Mouse (Mus musculus) cerebellum, adult 8-10 months (tissue): Measurements from ENCODE around the gene Cdk5r2.

Experiments used
- DNase-seq: peaks from one replicate; pipeline ENCODE4 v3.0.0; 2022

Cdk5r2 gene

DNA sequence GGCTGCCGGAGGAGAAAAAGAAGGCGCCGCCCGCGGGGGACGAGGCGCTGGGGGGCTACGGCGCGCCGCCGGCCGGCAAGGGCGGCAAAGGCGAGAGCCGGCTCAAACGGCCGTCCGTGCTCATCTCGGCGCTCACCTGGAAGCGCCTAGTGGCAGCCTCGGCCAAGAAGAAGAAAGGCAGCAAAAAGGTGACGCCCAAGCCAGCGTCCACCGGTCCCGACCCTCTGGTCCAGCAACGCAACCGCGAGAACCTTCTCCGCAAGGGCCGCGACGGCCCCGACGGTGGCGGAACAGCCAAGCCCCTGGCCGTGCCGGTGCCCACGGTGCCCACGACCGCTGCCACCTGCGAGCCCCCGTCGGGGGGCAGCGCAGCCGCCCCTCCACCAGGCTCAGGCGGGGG lies 422 bp downstream of the Cdk5r2 start:
- DNase-seq = no peak

DNA sequence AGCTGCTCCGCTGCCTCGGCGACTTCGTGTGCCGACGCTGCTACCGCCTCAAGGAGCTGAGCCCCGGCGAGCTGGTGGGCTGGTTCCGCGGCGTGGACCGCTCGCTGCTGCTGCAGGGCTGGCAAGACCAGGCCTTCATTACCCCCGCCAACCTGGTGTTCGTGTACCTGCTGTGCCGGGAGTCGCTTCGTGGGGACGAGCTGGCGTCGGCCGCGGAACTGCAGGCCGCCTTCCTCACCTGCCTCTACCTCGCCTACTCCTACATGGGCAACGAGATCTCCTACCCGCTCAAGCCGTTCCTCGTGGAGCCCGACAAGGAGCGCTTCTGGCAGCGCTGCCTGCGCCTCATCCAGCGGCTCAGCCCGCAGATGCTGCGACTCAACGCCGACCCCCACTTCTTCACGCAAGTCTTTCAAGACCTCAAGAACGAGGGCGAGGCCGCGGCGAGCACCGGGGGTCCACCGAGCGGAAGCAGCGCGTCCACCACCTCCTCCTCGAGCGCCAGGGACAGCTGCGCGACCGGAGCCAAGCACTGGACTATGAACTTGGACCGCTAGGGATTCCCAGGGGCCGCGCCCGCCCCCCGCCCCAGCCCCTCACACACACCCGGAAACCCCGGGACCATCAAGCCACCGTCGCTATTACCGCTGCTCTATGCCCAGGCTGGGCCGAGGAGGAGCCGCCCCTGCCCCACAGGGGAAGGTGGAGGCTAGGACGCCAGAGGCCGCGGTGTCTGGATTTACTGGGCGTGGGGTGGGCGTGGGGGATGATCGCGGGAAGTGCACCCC lies 1.1 kb downstream of the Cdk5r2 start:
- peak; percentile 53 for DNase-seq

- peak; percentile 34 for DNase-seq
Measured at GRCm38 (mm10) chr1:74856439-74856720, 1.6 kb downstream of the Cdk5r2 start.

DNA sequence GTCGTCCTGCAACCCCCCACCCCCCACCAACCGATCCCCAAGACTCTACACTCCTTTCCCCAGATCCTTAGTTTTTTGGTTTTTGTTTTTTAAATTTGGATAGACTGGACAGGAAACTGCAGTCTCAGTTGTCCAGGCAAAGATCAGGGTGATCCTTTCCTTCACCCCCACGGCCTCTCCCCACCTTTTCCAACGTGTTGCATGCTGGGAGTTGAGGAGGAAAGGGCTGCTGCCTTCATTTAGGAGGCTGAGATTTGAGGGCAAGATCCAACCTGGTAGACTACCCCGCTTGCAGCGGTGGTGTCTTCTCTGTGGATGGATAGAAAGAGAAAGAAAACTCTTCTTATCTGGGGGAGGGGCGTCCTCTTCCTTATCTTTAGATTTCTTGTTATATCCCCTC lies 2.1 kb downstream of the Cdk5r2 start:
- peak; percentile 33 for DNase-seq

- peak; percentile 30 for DNase-seq
Measured at GRCm38 (mm10) chr1:74857201-74857600, 2.5 kb downstream of the Cdk5r2 start.

GRCm38 (mm10) chr1:74857677-74858076 lies 2.9 kb downstream of the Cdk5r2 start:
- DNase-seq = peak; percentile 35

GRCm38 (mm10) chr1:74858171-74858719 lies 3.5 kb downstream of the Cdk5r2 start:
- DNase-seq = peak; percentile 97

- no peak for DNase-seq
Measured at GRCm38 (mm10) chr1:74858805-74859204, 4.1 kb downstream of the Cdk5r2 start.

DNA sequence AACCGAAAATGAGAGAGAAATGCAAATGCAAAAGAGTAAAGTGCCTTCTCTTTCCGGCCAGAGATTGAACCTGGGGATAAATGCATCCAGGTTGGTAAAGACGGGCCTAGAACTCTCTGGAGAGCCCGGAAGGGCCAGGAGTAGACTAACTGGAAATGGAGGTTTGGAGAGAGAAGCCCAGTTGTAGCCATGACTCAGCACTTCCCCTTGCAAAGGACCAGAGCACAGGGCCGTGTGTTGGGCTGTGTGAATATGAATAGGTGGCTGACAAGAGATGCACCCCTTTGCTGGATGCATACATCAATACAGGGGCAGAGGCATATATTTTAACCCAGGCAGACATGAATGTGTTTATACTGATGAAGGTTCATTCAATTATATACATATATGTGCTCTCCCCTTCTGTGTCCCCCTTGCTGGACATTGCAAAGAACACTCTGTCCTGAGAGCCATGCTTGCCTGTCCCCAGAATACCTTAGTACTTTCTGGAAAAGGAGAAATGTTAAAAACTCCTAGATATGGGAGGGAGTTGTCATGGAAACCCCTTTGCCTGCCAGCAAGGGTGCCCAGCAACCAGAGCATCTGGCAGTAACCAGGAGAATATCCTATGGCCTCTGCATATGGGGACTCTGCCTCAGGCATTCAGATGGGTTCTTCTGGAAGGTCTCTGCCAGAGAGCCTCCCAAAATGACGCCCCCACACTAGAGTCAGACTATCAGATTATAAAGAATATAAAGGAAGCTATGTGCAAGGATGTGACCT lies 4.7 kb downstream of the Cdk5r2 start:
- DNase-seq = peak; percentile 25

GRCm38 (mm10) chr1:74861783-74862182 lies 7.0 kb downstream of the Cdk5r2 start:
- DNase-seq = no peak

GRCm38 (mm10) chr1:74872218-74872617 lies 17.5 kb downstream of the Cdk5r2 start:
- no peak for DNase-seq

- no peak for DNase-seq
Measured at GRCm38 (mm10) chr1:74877199-74877598, 22.5 kb downstream of the Cdk5r2 start.

DNA sequence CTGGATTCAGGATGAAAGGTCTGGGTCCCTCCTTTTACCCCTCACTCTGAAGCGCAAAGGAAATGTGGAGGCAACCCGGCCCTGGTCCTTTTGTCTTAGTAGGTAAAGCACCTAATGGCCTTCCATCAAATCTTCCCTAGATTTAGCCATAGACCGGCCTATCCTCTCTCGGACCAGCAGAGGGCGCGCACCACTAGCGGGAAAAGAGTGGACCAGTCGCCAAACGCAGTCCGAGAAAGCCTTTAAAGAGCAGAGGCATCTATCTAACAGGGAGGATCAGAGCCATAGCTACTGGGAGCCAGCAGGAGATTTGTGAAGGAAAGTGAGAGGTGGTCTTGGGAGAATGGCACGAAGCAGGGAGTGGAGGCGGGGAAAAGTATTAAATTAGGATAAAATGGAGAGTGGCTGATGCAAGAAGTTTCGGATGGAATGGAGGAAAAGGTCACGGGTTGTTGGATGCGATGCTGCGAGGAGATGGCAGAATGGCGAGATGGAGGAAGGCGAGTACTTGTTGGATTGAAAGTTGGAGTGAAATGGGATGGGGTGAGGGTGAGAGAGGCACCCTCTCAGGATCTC lies 26.1 kb downstream of the Cdk5r2 start:
- peak; percentile 73 for DNase-seq

DNA sequence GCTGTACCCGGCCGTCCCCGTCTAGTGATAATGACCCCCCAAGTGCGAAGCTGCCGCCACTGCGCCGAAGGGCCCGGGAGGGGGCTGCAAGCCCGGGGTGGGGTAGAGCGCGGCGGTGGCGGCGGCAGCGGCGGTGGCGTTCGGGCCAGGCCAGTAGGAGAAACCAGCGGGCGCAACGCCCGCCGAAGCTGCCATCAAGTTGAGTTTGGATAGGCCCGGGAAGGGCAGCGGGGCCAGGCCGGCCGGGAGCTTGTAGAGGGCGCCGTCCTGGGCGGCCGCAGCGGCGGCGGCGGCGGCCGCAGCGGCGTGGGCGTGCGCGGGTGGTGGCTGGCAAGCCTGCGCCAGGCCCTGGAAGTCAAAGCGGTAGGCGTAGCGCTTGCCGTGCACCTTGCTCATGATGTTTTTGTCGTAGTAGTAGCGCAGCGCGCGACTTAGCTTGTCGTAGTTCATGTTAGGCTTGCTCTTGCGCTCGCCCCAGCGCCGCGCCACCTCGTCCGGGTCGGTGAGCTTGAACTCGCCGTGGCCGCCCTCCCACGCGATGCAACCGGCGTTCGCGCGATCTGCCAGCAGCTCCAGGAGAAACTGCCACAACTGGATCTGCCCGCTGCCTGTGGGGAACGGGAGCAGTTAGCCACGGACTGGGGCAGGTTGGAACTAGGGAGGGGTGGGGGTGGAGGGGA lies 27.5 kb downstream of the Cdk5r2 start:
- no peak for DNase-seq

- DNase-seq = no peak
Measured at GRCm38 (mm10) chr1:74882828-74883227, 28.1 kb downstream of the Cdk5r2 start.

- no peak for DNase-seq
Measured at GRCm38 (mm10) chr1:74883441-74883840, 28.7 kb downstream of the Cdk5r2 start.

DNA sequence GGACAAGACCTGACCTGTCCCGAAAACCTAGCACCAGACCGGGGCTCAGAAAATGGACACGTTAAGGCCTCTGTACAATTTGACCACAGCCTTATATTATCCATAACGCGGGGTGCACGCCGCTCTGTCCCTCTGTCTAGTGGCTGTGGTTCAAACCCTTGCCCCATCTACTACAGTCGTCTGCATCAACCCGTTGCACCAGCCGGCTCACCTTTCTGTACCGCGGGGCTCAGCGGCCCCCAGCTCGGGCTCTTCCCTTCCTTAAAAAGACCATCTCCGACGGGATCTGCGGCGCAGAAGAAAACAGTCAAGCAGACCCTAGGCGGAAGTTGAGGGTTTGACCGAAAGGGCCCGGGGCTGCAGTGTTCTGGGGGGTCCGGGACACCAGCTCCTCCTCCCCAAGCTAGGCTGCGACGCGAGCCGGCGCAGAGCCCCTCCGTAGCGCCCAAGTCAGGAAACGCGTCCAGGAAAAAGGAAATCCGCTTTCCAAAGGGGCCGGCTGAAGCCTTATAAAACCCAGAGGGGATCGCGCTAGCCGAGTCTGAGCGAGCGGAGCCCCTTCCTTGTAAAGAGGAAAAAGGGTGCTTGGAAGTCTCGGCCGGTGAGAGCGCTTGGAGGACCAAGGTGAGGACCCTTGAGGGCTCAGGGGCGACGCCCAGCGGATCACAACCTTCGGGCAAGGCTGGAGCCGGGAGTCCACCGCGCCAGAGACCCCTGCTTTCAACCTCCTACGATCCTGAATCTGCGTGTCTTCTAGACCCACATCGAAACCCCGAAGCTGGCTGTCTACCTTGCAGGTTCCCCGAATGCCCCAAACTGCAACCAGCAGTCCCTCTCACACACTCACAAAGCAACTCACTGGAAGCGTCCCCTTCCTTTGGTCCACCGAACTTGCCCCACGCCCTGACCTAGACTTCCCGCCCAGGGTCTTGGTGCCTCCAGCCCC lies 29.7 kb downstream of the Cdk5r2 start:
- no peak for DNase-seq

DNA sequence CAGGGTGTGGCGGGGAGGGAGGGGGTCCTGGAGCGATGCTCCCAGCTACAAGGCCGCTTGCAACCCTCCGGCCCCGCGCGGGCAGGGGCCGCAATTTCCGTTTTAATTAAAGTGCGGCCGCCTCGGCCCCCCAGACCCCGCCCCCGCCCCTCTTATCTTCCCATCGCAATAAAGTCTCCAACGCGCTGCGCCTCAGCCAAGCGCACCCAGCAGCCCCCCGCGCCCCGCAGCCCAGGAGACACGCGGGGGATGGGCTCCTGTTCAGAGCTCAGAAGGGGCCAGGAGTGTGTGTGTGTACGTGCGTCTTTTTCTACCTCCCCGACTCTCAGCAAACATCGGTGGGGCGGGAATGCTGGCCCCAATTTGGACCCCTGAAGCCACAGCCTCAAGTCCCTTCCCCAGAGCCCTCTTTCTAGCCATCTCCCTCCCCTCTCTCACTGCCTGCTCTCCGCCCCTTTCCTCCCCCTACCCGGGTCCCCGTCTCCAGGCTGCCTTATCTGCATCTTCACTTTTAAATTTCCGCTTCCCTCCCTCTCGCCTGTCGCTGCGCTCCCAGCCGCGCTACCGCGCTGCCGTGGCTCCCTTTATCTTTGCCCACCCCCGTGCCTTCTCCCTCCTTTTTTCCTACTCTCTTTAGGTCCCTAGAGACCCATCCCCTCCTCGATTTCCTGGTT lies 30.8 kb downstream of the Cdk5r2 start, which contains the start of gene Fev:
Fev (minus strand) TSS at position 51 of the 674 bp plus-strand sequence.
- DNase-seq = no peak

DNA sequence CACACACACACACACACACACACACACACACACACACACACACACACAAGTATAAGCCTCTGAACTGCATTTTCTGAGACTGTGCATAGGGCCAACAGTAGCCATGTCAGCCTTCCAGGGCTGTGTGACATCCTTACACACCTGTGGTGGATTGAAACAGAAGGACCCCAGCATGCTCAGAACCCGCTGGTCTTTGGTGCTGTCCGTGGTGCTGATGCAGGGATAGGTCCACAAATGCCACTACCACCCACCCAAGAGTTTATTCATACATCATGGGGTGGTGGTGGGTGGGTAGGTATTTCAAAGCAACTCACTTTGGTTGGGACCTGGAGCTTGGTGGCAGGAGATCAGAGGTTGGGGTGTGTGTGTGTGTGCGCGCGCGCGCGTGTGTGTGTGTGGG lies 36.8 kb downstream of the Cdk5r2 start:
- no peak for DNase-seq

GRCm38 (mm10) chr1:74892351-74893133 lies 37.8 kb downstream of the Cdk5r2 start:
- no peak for DNase-seq
